14 mouse cellular contexts compared by ENCODE assay signal in genomic region chr1:168026481-168026880, GRCm38 (mm10).
DNase-seq lines count a peak whose midpoint lies in the region; ATAC-seq lines count a peak whose summit lies in the region.
"Had no signal": no experiment of that assay in that cellular context is flagged by ENCODE, and none has a peak within 500 bp of the region (broad histone marks: within the 10 kb centered on the region; RNA-seq: fewer than 3 reads in every experiment).

No protein-coding gene starts in this region.

- no peaks in the 10 kb centered on the region for H3K36me3 ChIP-seq in embryonic facial prominence, embryonic 11.5 days (replicated peaks; ENCODE audit: control insufficient read depth, insufficient read depth, low read depth, low read length)
- H3K36me3 ChIP-seq: forebrain, embryonic 15.5 days had no signal

- H3K4me1 ChIP-seq in embryonic facial prominence, embryonic 11.5 days (ENCODE audit: control insufficient read depth, insufficient read depth, low read length), result no peaks in the 10 kb centered on the region
- H3K4me1 ChIP-seq: forebrain, embryonic 15.5 days; megakaryocyte, embryonic 14.5 days had no signal

- peak; percentile 1 for DNase-seq in adrenal gland, adult 8-10 months
- no peak for DNase-seq in adrenal gland, postnatal 14 days
- peak; percentile 79 for DNase-seq in ES-CJ7 (ENCODE audit: low read depth, low spot score)
- peak; percentile 39 for DNase-seq in embryonic facial prominence, embryonic 11.5 days (ENCODE audit: low spot score)
- peak; percentile 63 for DNase-seq in kidney, postnatal 14 days
- no peak for DNase-seq in cerebellum, adult 9-10 months
- DNase-seq in layer of hippocampus, postnatal 36 days, result no peak
- DNase-seq: cerebellum, postnatal 25 days; gastrocnemius, adult 2 months; left cerebral cortex, postnatal 4 days; lung, adult 2 months had no signal

- H3K4me3 ChIP-seq in embryonic facial prominence, embryonic 11.5 days (ENCODE audit: low read depth, low read length), result no peak overlapping the region
- H3K4me3 ChIP-seq: forebrain, embryonic 15.5 days; gastrocnemius, adult 2 months; megakaryocyte, embryonic 14.5 days had no signal

- H3K9me3 ChIP-seq in embryonic facial prominence, embryonic 11.5 days (replicated peaks; ENCODE audit: control insufficient read depth, low read length), result no peaks in the 10 kb centered on the region
- H3K9me3 ChIP-seq: forebrain, embryonic 15.5 days had no signal

- no peak for ATAC-seq in embryonic facial prominence, embryonic 11.5 days (replicated peaks; ENCODE audit: insufficient number of reproducible peaks, low FRiP score, low TSS enrichment, low read depth)
- no peak for ATAC-seq in activated CD4-positive, CD25-positive, alpha-beta regulatory T cell, adult 4 months
- ATAC-seq: forebrain, embryonic 15.5 days had no signal

- 32% methylated on average over 3 of the region's 3 CpGs for WGBS in embryonic facial prominence, embryonic 11.5 days

- H3K9ac ChIP-seq in embryonic facial prominence, embryonic 11.5 days (replicated peaks; ENCODE audit: low read length), result no peak overlapping the region
- H3K9ac ChIP-seq: forebrain, embryonic 15.5 days had no signal

- no peak overlapping the region for H3K4me2 ChIP-seq in embryonic facial prominence, embryonic 11.5 days (ENCODE audit: low read depth, low read length)
- H3K4me2 ChIP-seq: forebrain, embryonic 15.5 days had no signal

- H3K27ac ChIP-seq in embryonic facial prominence, embryonic 11.5 days (replicated peaks; ENCODE audit: low read depth, low read length), result no peak overlapping the region
- H3K27ac ChIP-seq: forebrain, embryonic 15.5 days; gastrocnemius, adult 2 months had no signal

- no peaks in the 10 kb centered on the region for H3K27me3 ChIP-seq in embryonic facial prominence, embryonic 11.5 days (ENCODE audit: control insufficient read depth, insufficient read depth, low read length)
- H3K27me3 ChIP-seq: forebrain, embryonic 15.5 days; megakaryocyte, embryonic 14.5 days had no signal

Comparison
In these comparisons a context has a peak if more than half of its experiments do, and no peak if none do; other contexts are left out.
1. DNase-seq: peak in adrenal gland, adult 8-10 months (single experiment), ES-CJ7 (single experiment), embryonic facial prominence, embryonic 11.5 days (single experiment) and kidney, postnatal 14 days (single experiment); none in adrenal gland, postnatal 14 days (single experiment), cerebellum, adult 9-10 months (single experiment) and layer of hippocampus, postnatal 36 days (0 of 2).